Mouse (Mus musculus): Measurements from ENCODE around the gene Rnf217. TPM values are rescaled to one million over a fixed set of nuclear protein-coding genes. Genes with fewer than 3 reads are reported as not detected.

The Rnf217 gene
- polyA plus RNA-seq (2012; rRNA removed) = 1.7 and 3.4 TPM in 2 replicates

GRCm38 (mm10) chr10:31609066-31609961, at the start of gene Rnf217:
Gene Rnf217 (minus strand): TSS chr10:31609184.

GRCm38 (mm10) chr10:31445291-31446124, 163.5 kb downstream of the Rnf217 start, which contains the start of gene Tpd52l1:
Gene Tpd52l1 (minus strand): TSS chr10:31445958.

Other genes starting within 250 kb of the Rnf217 start
- 15.0 and 29.0 TPM in 2 replicates for gene Tpd52l1, start 163.2 kb downstream of the Rnf217 start, polyA plus RNA-seq (2012; rRNA removed)